Mouse (Mus musculus) heart, embryonic 15.5 days (tissue): ENCODE measurements around the gene Rfx5. TPM values are rescaled to one million over a fixed set of nuclear protein-coding genes. Genes with fewer than 3 reads are reported as not detected.
"Not testable (repeated sequence)": the region's sequence is repeated elsewhere in the genome, so short reads cannot be mapped to it uniquely, and the experiment has no call there.

Source experiments
- ATAC-seq: fragments of 200-750 bp; cut with Nextera tagmentation; replicated peaks from 2 replicates; pipeline ENCODE4 v1.8.0; 2017; ENCODE audit warnings: low read depth, moderate TSS enrichment; ENCODE audit not compliant: insufficient number of reproducible peaks, insufficient read depth, low FRiP score
- H3K27ac ChIP-seq: fragments of 300-500 bp; sonication (generic); 2 replicates; pipeline ENCODE4 v1.5.1; 2015; ENCODE audit warnings: mild to moderate bottlenecking, inconsistent platforms
- H3K27me3 ChIP-seq: fragments of 300-500 bp; sonication (generic); 2 replicates; pipeline ENCODE4 v1.6.1; 2015; ENCODE audit warnings: inconsistent platforms
- H3K36me3 ChIP-seq: fragments of 300-500 bp; sonication (generic); 2 replicates; pipeline ENCODE4 v1.6.1; 2015; ENCODE audit warnings: mild to moderate bottlenecking, inconsistent platforms
- H3K4me1 ChIP-seq: fragments of 300-500 bp; sonication (generic); replicated peaks from 2 replicates; pipeline ENCODE4 v1.6.1; 2015; ENCODE audit warnings: inconsistent platforms
- H3K4me2 ChIP-seq: fragments of 300-500 bp; sonication (generic); 2 replicates; pipeline ENCODE4 v1.6.1; 2015; ENCODE audit warnings: inconsistent platforms, mild to moderate bottlenecking, moderate library complexity
- H3K4me3 ChIP-seq: fragments of 300-500 bp; sonication (generic); 2 replicates; pipeline ENCODE4 v1.5.1; 2015; ENCODE audit warnings: mild to moderate bottlenecking, inconsistent platforms
- H3K9ac ChIP-seq: fragments of 300-500 bp; sonication (generic); 2 replicates; pipeline ENCODE4 v1.6.1; 2015; ENCODE audit warnings: mild to moderate bottlenecking, inconsistent platforms
- H3K9me3 ChIP-seq: fragments of 300-500 bp; sonication (generic); replicated peaks from 2 replicates; pipeline ENCODE4 v1.6.1; 2016; ENCODE audit warnings: inconsistent platforms
- WGBS: fragments of 180-500 bp; shearing (Covaris S2); methylation state at CpG from one replicate; pipeline ENCODE4 v1.1.7; 2015; ENCODE audit warnings: mixed read lengths; 5-methylcytosine and 5-hydroxymethylcytosine counted together
- polyA plus RNA-seq: library from polyadenylated mRNA; unstranded; fragments of >200 nt; fragmentation: Nextera tagmentation; extraction: Ambion mirVana; gene quantifications from 2 replicates; pipeline ENCODE4 v1.2.1, GENCODE M21; 2015

The Rfx5 gene
- polyA plus RNA-seq, 1 experiment from 2014 or later, result 3.6 TPM

DNA sequence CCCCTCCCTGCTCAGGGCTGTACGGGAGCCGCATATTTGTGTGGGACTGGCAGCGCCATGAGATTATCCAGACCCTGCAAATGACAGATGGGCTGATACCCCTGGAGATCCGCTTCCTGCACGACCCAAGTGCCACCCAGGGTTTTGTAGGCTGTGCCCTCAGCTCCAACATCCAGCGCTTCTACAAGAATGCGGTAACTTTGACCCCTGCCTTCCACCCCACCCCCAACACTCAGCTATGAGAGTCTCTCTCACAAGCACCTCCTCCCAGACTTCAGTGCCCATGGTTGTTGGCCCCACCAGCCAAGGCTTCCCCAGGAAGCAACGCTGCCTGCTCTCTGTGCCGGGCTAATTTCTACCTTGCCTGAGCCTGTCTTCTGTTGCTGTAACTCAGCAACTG is 13.8 kb upstream of the Rfx5 start:
- H3K27ac ChIP-seq, result not testable (repeated sequence)
- 29% methylated on average over 9 of the region's 9 CpGs for WGBS

DNA sequence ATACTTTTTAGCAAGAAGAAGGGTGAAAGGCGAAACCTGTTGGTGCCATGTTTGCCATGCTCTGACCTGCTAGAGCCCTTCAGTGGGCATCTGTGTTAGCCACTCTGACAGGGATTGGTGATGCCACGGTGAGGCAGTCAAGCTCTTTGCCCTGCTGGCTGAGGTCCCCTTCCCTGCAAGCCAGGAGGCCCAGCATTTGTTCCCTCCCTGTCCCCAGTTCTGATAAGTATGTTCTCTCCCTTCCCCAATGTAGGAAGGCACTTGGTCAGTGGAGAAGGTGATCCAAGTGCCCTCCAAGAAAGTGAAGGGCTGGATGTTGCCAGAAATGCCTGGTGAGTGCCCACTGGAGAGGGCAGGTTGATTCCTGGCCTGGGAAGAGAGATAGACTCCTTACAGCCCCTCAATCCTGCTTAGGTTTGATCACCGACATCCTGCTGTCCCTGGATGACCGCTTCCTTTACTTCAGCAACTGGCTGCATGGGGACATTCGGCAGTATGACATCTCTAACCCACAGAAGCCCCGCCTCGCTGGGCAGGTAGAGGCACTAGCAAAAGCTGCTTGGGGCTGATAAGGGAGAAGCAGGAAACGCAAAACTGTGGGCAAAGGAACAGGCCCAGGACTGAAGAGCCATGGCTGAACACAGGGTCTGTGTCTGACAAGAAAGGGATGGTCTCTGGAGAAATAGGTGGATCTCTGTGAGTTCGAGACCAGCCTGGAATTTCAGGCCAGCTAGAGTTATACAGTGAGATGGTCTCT is 11.5 kb upstream of the Rfx5 start:
- not testable (repeated sequence) for H3K9me3 ChIP-seq, H3K27me3 ChIP-seq, H3K27ac ChIP-seq, H3K36me3 ChIP-seq, H3K4me2 ChIP-seq, H3K4me1 ChIP-seq, H3K9ac ChIP-seq, H3K4me3 ChIP-seq, ATAC-seq
- WGBS, result 71% methylated on average over 9 of the region's 9 CpGs

More for the DNA sequence above, 13.8 kb upstream of the Rfx5 start:
- not testable (repeated sequence) for H3K4me3 ChIP-seq, H3K4me1 ChIP-seq, ATAC-seq, H3K36me3 ChIP-seq, H3K4me2 ChIP-seq, H3K27me3 ChIP-seq, H3K9me3 ChIP-seq, H3K9ac ChIP-seq

DNA sequence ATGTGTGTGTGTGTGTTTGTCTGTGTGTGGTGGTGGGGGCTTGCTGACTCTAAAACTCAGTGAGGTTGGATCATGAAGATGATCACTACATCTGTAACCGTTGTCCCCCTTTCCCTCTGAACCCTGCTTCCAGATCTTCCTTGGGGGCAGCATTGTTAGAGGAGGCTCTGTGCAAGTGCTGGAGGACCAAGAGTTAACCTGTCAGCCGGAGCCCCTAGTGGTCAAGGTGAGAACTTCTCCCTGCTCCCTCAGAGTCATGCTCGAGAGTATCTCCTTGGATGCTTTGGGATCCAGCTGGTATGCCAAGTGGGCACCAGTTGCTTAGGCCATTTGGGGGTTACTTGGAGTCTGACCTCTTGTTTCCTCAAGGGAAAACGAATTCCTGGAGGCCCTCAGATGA is 10.2 kb upstream of the Rfx5 start:
- ATAC-seq, H3K9me3 ChIP-seq, H3K4me2 ChIP-seq, H3K9ac ChIP-seq, H3K27me3 ChIP-seq, H3K4me1 ChIP-seq, H3K36me3 ChIP-seq, H3K4me3 ChIP-seq, H3K27ac ChIP-seq: not testable (repeated sequence)
- 31% methylated on average over 4 of the region's 4 CpGs for WGBS

DNA sequence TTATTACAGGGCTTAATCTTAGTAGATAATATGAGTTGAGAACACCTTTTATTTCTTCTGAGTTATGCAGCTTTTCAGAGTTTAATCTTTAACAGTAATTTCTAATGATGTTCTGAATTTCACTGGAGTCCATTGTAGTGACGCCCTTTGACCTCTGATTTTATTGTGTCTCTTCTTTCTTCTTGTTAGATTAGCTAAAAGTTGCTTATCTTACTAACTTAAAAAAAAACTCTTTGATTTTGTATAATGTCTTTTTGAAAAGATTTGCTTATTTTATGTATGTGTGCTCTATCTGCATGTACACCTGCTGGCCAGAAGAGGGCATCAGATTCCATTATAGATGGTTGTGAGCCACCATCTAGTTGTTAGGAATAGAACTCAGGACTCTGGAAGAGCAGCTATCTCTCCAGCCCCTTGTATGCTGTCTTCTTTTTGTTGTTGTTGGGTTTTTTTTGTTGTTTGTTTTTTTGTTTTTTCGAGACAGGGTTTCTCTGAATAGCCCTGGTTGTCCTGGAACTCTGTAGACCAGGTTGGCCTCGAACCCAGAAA is 5.7 kb upstream of the Rfx5 start:
- Histone ChIP-seq H3K27me3 (no peaks in the 10 kb centered on the region), H3K9ac (no peak overlapping the region), H3K9me3 (no peaks in the 10 kb centered on the region), H3K27ac (no peak overlapping the region), H3K36me3 (no peaks in the 10 kb centered on the region), H3K4me3 (no peak overlapping the region), H3K4me1 (peaks cover 5% of the 10 kb centered on the region; the same call in 1 of the 2 replicates), H3K4me2 (no peak overlapping the region)
- ATAC-seq, result no peak
- 61% methylated on average over 3 of the region's 3 CpGs for WGBS

DNA sequence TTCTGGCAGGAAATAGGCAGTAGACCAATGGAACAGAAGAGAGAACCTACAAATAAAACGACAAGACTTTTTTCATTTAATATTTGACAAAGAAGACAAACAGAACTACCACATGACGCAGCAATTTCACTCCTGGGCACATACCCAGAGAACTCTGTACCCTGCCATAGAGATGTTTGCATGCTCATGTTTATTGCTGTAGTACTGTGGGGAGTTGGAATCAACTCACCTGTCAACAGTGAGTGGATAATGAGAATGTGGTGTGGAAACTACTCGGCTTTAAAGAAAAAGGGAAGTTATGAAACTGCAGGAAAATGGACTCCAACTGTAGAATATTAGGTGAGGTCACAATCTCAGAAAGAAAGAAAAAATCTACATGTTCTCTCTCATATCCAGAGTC is 4.2 kb upstream of the Rfx5 start:
- H3K9me3 ChIP-seq, result no peaks in the 10 kb centered on the region
- no peak overlapping the region for H3K4me3 ChIP-seq
- H3K9ac ChIP-seq, result no peak overlapping the region
- ATAC-seq, result no peak
- WGBS, result 72% methylated on average over 3 of the region's 3 CpGs
- no peak overlapping the region for H3K27ac ChIP-seq
- no peak overlapping the region for H3K4me2 ChIP-seq
- H3K4me1 ChIP-seq, result peaks cover 9% of the 10 kb centered on the region
- H3K27me3 ChIP-seq, result no peaks in the 10 kb centered on the region
- no peaks in the 10 kb centered on the region for H3K36me3 ChIP-seq

DNA sequence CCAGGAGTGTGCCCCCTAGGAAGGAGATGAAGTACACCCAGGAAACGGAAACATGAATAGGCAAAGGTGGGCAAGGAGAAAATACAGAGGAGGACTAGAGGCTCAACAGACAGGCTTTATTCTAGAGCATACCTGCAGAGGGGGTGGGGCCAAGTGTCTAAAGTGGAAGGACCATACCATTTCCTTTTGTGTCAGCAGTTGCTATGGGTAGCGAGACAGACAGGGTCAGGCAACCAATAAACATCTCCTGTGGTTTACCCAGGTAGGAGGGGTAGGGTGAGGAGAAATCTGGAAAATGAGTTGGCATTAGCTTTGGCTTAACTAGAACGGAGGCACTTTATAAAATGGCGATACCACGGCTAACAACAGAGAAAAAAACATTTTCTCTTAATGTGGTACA is 1.1 kb upstream of the Rfx5 start:
- Histone ChIP-seq H3K9me3 (no peaks in the 10 kb centered on the region), H3K27ac (no peak overlapping the region), H3K4me1 (peaks cover 16% of the 10 kb centered on the region), H3K9ac (no peak overlapping the region), H3K36me3 (peaks cover 23% of the 10 kb centered on the region), H3K27me3 (no peaks in the 10 kb centered on the region), H3K4me2 (peak overlapping the region; percentile 85), H3K4me3 (peak overlapping the region; percentile 95)
- no peak for ATAC-seq
- 73% methylated on average over 5 of the region's 5 CpGs for WGBS

DNA sequence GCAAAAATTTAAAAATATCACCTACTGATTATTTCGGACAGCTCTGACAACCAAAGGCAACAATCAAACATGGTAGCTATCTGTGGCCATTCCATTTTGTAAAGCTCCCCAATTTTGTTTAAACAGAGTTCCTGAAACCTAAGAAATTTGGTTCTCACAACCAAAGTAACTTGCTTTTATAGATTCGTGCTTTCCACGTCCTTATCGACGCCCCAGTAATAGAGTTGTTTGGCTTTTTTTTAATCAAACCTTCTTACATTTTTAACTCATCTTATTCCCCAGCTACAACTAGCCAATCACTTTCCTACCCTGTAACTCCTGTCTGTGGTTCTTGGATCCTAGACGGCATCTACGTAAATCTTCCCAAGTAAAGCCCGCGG is 501 bp upstream of the Rfx5 start:
- no peak for ATAC-seq
- H3K4me3 ChIP-seq, result peak overlapping the region; percentile 95
- H3K27ac ChIP-seq, result peak overlapping the region; percentile 80
- peak overlapping the region; percentile 85 for H3K4me2 ChIP-seq
- H3K36me3 ChIP-seq, result peaks cover 27% of the 10 kb centered on the region
- H3K4me1 ChIP-seq, result peaks cover 17% of the 10 kb centered on the region
- H3K27me3 ChIP-seq, result no peaks in the 10 kb centered on the region
- no peaks in the 10 kb centered on the region for H3K9me3 ChIP-seq
- WGBS, result 13% methylated on average over 9 of the region's 9 CpGs
- peak overlapping the region; percentile 68 for H3K9ac ChIP-seq

DNA sequence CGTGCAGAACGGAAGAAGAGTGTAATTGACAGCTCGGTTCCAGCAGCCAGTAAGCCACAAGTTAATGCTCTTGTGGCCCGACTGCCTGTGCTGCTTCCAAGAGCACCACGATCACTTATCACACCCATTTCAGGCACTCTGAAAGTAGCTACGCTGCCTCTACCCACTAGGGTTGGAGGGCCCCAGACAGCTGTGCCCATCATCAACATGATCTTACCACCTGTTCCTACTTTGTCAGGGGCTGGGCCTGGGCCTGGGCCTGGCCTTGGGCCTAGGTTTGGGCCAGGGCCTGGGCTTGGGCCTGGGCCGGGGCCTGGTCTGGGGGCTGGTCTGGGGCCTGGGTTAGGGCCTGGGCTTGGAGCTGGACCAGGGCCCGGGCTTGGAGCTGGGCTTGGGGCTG is 4.4 kb downstream of the Rfx5 start:
- Histone ChIP-seq H3K4me1 (peaks cover 19% of the 10 kb centered on the region), H3K4me2 (no peak overlapping the region), H3K27ac (no peak overlapping the region), H3K4me3 (no peak overlapping the region), H3K27me3 (no peaks in the 10 kb centered on the region), H3K9me3 (no peaks in the 10 kb centered on the region), H3K9ac (no peak overlapping the region), H3K36me3 (peaks cover 32% of the 10 kb centered on the region)
- no peak for ATAC-seq
- 75% methylated on average over 8 of the region's 8 CpGs for WGBS

DNA sequence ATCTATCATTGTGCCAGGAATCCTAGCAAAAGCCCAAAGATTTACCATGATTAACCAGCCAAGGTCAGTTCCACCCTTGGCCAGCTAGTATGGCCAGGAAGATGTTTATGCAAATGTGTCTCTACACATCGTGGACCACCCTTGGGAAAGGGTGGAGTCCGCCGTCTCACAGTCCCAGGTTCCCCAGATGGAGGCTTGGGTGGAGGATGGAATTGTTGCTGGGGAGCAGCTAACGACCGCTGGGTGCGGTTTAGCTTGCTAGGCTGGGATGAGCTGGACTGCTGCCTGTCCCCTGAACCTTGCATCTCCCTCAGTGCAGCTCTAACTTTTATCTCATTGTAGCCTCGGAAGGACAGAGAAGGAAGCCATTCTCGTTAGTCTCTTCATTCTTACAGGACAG is 6.0 kb downstream of the Rfx5 start:
- peaks cover 32% of the 10 kb centered on the region for H3K36me3 ChIP-seq
- no peak overlapping the region for H3K27ac ChIP-seq
- H3K9ac ChIP-seq, result no peak overlapping the region
- no peaks in the 10 kb centered on the region for H3K9me3 ChIP-seq
- H3K4me1 ChIP-seq, result peaks cover 14% of the 10 kb centered on the region
- no peak for ATAC-seq
- H3K4me2 ChIP-seq, result no peak overlapping the region
- no peaks in the 10 kb centered on the region for H3K27me3 ChIP-seq
- 44% methylated on average over 8 of the region's 8 CpGs for WGBS
- H3K4me3 ChIP-seq, result no peak overlapping the region

DNA sequence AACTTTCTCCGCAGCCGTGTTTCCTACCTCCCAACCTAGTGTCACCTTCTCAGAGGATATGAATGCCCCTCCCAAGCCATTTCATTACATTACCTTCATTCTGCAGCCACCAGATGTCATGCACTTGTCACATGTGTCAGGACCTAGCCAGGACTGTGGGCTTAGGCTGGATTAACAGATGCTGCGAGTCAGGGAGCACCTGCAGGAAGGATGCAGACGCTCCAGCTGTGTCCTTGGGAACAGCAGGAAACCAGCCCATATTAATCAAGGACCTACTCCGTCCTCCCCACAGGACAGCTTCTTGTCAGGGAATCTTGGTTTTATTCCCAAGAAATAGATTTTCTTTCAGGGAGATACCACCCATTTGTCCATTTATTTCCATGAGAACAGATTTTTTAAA is 6.4 kb downstream of the Rfx5 start:
- H3K27me3 ChIP-seq, result no peaks in the 10 kb centered on the region
- 51% methylated on average over 5 of the region's 5 CpGs for WGBS
- H3K27ac ChIP-seq, result no peak overlapping the region

DNA sequence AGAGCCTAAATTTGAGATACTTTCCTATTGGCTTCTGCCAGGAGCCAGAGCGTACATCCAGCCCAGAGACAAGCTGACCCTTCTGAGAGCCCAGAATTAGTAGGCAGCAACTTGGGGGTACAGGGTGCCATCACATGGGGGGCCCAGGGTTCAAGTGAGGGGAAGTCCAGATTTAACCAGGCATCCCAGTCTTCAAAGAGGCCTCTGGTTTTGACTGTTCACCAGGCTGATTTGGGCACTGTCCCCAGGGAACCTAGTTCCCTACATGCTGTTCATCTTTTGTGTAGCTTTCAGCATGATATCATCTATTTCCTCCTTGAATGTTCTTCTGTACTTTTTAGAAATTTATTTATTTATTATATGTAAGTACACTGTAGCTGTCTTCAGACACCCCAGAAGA is 11.1 kb downstream of the Rfx5 start:
- no peak for ATAC-seq
- H3K9ac ChIP-seq, result no peak overlapping the region
- no peaks in the 10 kb centered on the region for H3K9me3 ChIP-seq
- no peaks in the 10 kb centered on the region for H3K36me3 ChIP-seq
- H3K4me2 ChIP-seq, result no peak overlapping the region
- H3K27me3 ChIP-seq, result no peaks in the 10 kb centered on the region
- no peak overlapping the region for H3K4me3 ChIP-seq
- H3K27ac ChIP-seq, result no peak overlapping the region
- no peaks in the 10 kb centered on the region; the same call in 1 of the 2 replicates for H3K4me1 ChIP-seq
- 91% methylated on average over 1 of the region's 1 CpGs for WGBS

More for the DNA sequence above, 6.4 kb downstream of the Rfx5 start:
- Histone ChIP-seq H3K4me2 (no peak overlapping the region), H3K9me3 (no peaks in the 10 kb centered on the region), H3K4me1 (peaks cover 10% of the 10 kb centered on the region), H3K9ac (no peak overlapping the region), H3K36me3 (peaks cover 32% of the 10 kb centered on the region), H3K4me3 (no peak overlapping the region)
- ATAC-seq, result no peak

DNA sequence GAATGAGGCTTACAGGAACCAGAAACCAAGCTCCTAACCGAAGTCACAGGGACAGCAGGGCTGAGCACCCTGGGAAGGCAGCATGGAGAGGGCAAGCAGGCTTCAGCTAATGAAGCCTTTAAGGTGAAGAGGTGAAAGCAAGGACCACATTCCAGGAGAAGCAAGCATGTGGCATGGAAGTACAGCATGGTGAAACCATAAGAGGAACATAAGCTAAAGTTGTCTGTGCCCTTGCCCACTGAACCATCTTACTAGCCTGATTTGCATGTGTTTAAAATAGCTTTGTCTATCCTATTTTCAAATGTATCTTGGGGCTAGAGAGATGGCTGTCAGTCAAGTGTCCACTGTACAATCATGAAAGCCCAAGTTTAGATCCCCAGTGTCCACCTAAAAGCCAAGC is 12.0 kb downstream of the Rfx5 start:
- ATAC-seq, result no peak
- 65% methylated on average over 1 of the region's 1 CpGs for whole genome bisulfite sequencing
- no peaks in the 10 kb centered on the region for H3K4me1 ChIP-seq

More for the DNA sequence above, 12.0 kb downstream of the Rfx5 start:
- Histone ChIP-seq H3K4me2 (no peak overlapping the region), H3K27ac (no peak overlapping the region), H3K27me3 (no peaks in the 10 kb centered on the region), H3K9me3 (no peaks in the 10 kb centered on the region), H3K4me3 (no peak overlapping the region), H3K9ac (no peak overlapping the region), H3K36me3 (no peaks in the 10 kb centered on the region)
